Comparison of ENCODE assay signal across 5 mouse cellular contexts in the genomic region with DNA sequence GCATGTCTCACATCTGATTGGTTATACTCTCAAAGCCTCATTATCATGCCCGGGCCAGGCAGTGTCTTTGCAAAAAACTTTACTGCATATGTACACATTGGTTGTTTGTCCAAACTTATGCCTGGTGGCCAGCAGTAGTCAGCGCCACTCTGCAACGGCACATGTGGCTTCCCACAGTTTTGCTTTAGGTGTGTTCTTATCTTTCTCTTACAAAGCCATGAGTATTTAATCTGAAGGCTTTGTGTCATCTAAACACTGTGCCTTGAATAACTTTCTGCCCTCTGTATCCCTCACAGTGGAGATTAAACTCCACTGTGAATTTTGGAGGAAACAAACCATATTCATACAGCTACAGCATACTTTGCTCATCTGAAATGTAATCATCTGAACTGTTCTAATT. TPM values are rescaled to one million over a fixed set of nuclear protein-coding genes. Genes with fewer than 3 reads are reported as not detected.
DNase-seq lines count a peak whose midpoint lies in the region; ATAC-seq and TF ChIP-seq lines count a peak whose summit lies in the region.
"Not testable (repeated sequence)": the region's sequence is repeated elsewhere in the genome, so short reads cannot be mapped to it uniquely, and the experiment has no call there.

No protein-coding gene starts in this region.

- not testable (repeated sequence) for TF ChIP-seq RAD21 in MEL (IDR thresholded peaks at IDR 0.05; ENCODE audit: low read depth, low read length)

- H3K4me1 ChIP-seq in MEL (ENCODE audit: control insufficient read depth in 1 of 2, insufficient read depth in 2 of 2, low read length in 2 of 2); liver, embryonic 14.5 days (replicated peaks; ENCODE audit: control insufficient read depth in 2 of 2, insufficient read depth in 2 of 2, low read length in 1 of 2); liver, embryonic 16.5 days (ENCODE audit: control insufficient read depth, low read depth, low read length): not testable (repeated sequence)
- peaks cover 14% of the 10 kb centered on the region for H3K4me1 ChIP-seq in liver, embryonic 12.5 days

- peak; percentile 63; the same call in 1 of the 2 replicates for ATAC-seq in liver, embryonic 12.5 days
- ATAC-seq in liver, embryonic 14.5 days (ENCODE audit: insufficient read depth), result peak; percentile 57; the same call in 1 of the 2 replicates
- ATAC-seq in liver, embryonic 16.5 days (ENCODE audit: low read depth), result peak; percentile 35; the same call in 1 of the 2 replicates
- ATAC-seq in megakaryocyte-erythroid progenitor cell, adult 5-6 weeks (replicated peaks; ENCODE audit: low FRiP score, low TSS enrichment, poor library complexity, severe bottlenecking), result peak; percentile 94

- not testable (repeated sequence) for TF ChIP-seq EP300 in MEL (IDR thresholded peaks at IDR 0.05; ENCODE audit: low read depth in 1 of 2, low read length in 2 of 2); liver, embryonic 14.5 days (IDR thresholded peaks at IDR 0.05; ENCODE audit: low read depth)

- TF ChIP-seq POLR2A in MEL (IDR thresholded peaks at IDR 0.05; ENCODE audit: control insufficient read depth in 1 of 2, insufficient read depth in 1 of 2, low read depth in 1 of 2, low read length in 2 of 2, poor library complexity in 1 of 2), result not testable (repeated sequence)

- H3K4me2 ChIP-seq in liver, embryonic 12.5 days, result peak overlapping the region; percentile 20
- H3K4me2 ChIP-seq in liver, embryonic 14.5 days (ENCODE audit: low read depth); liver, embryonic 16.5 days (ENCODE audit: low read depth, low read length): not testable (repeated sequence)

- H3K9me3 ChIP-seq in MEL (replicated peaks; ENCODE audit: insufficient read depth, low read length); liver, embryonic 12.5 days (replicated peaks); liver, embryonic 14.5 days (ENCODE audit: control insufficient read depth, low read length); liver, embryonic 16.5 days (replicated peaks; ENCODE audit: control insufficient read depth, low read length): not testable (repeated sequence)

- H3K9ac ChIP-seq in MEL (ENCODE audit: control insufficient read depth, low read depth, low read length, poor library complexity, severe bottlenecking), result peak overlapping the region; percentile 43; the same call in 1 of the 2 replicates
- not testable (repeated sequence) for H3K9ac ChIP-seq in liver, embryonic 12.5 days; liver, embryonic 14.5 days (replicated peaks); liver, embryonic 16.5 days (ENCODE audit: low read depth, low read length)

- H3K4me3 ChIP-seq in MEL (ENCODE audit: control insufficient read depth in 1 of 2, insufficient read depth in 1 of 2, low read depth in 2 of 2, low read length in 2 of 2), result peak overlapping the region in 1 of 2 experiments; percentile 6; a peak in 3 of 4 replicates
- not testable (repeated sequence) for H3K4me3 ChIP-seq in liver, embryonic 12.5 days; liver, embryonic 14.5 days (ENCODE audit: insufficient read depth in 1 of 2, low read depth in 2 of 2, low read length in 2 of 2); liver, embryonic 16.5 days (ENCODE audit: low read depth, low read length)

- DNase-seq in MEL (ENCODE audit: low read depth, low spot score), result peak; percentile 54
- not testable (repeated sequence) for DNase-seq in liver, embryonic 14.5 days (ENCODE audit: low read depth in 3 of 3, low spot score in 3 of 3)

- peak overlapping the region; percentile 45; the same call in 1 of the 2 replicates for H3K27ac ChIP-seq in MEL (ENCODE audit: control insufficient read depth, low read depth, low read length)
- H3K27ac ChIP-seq in liver, embryonic 12.5 days; liver, embryonic 14.5 days; liver, embryonic 16.5 days (ENCODE audit: low read length): not testable (repeated sequence)

- H3K79me2 ChIP-seq in MEL (ENCODE audit: control insufficient read depth, insufficient read depth, low read length, poor library complexity), result peaks cover 21% of the 10 kb centered on the region

- peaks cover 0 to 19% of the 10 kb centered on the region in 2 experiments; a peak in 2 of 4 replicates for H3K36me3 ChIP-seq in MEL (ENCODE audit: control insufficient read depth in 1 of 2, insufficient read depth in 2 of 2, low read length in 2 of 2)
- not testable (repeated sequence) for H3K36me3 ChIP-seq in liver, embryonic 12.5 days; liver, embryonic 14.5 days (replicated peaks; ENCODE audit: control insufficient read depth, insufficient read depth, low read depth); liver, embryonic 16.5 days (ENCODE audit: control insufficient read depth, insufficient read depth)

- WGBS in liver, embryonic 12.5 days (ENCODE audit: insufficient replicate concordance), result 47% methylated on average over 3 of the region's 3 CpGs
- 32% methylated on average over 3 of the region's 3 CpGs for WGBS in liver, embryonic 14.5 days (ENCODE audit: insufficient replicate concordance)
- 33% methylated on average over 3 of the region's 3 CpGs for WGBS in liver, embryonic 16.5 days (ENCODE audit: insufficient replicate concordance)

- H3K27me3 ChIP-seq in MEL (ENCODE audit: control insufficient read depth in 1 of 2, insufficient read depth in 2 of 2, low read length in 2 of 2); liver, embryonic 12.5 days (replicated peaks); liver, embryonic 14.5 days (ENCODE audit: control insufficient read depth, insufficient read depth, low read length); liver, embryonic 16.5 days (ENCODE audit: control insufficient read depth, insufficient read depth, low read depth, low read length): not testable (repeated sequence)

- not testable (repeated sequence) for TF ChIP-seq CTCF in MEL (IDR thresholded peaks at IDR 0.05 in 2 of 3, conservative IDR thresholded peaks at IDR 0.05 in 1 of 3; ENCODE audit: control insufficient read depth in 1 of 3, insufficient read depth in 1 of 3, low read depth in 2 of 3, low read length in 3 of 3, poor library complexity in 1 of 3, severe bottlenecking in 1 of 3); liver, embryonic 14.5 days (IDR thresholded peaks at IDR 0.05; ENCODE audit: low read depth)

TF ChIP-seq in MEL, 35 proteins besides CTCF, POLR2A, EP300 and RAD21:
- TF ChIP-seq MXI1 (IDR thresholded peaks at IDR 0.05; ENCODE audit: low read depth, low read length) (peak; percentile 60), SIN3A (IDR thresholded peaks at IDR 0.05; ENCODE audit: low read length) (0 out of 2 replicates have a peak, but pooled peaks have one; percentile 34), GATA1 (IDR thresholded peaks at IDR 0.05; ENCODE audit: low read depth, low read length) (0 out of 2 replicates have a peak, but pooled peaks have one; percentile 23)

RNA-seq across cellular contexts. Expression of a gene that starts 24.3 kb away (rescaled TPM):
- 37.6 and 39.2 TPM in 2 replicates for total RNA-seq in MEL (2012; rRNA removed)
- 10 to 100 TPM in 1 of 2 experiments, not detected in 1; 36.5 TPM for polyA plus RNA-seq in MEL (2012; ENCODE audit: insufficient read depth in 1 of 2, insufficient read length in 2 of 2, low read depth in 1 of 2, low replicate concordance in 2 of 2, missing spikeins in 1 of 2)
- 31.3 and 31.4 TPM in 2 replicates for polyA plus RNA-seq in liver, embryonic 12.5 days (2016; fragmentation: Nextera tagmentation; extraction: Ambion mirVana)
- 4.1 and 7.3 TPM in 2 replicates for polyA plus RNA-seq in liver, embryonic 14.5 days (2012; rRNA removed)
- 16.6 and 19.2 TPM in 2 replicates for polyA plus RNA-seq in liver, embryonic 14.5 days (2014; fragmentation: Nextera tagmentation; extraction: Ambion mirVana)
- 11.1 and 11.3 TPM in 2 replicates for polyA plus RNA-seq in liver, embryonic 16.5 days (2015; fragmentation: Nextera tagmentation; extraction: Ambion mirVana)
- 36.9 and 45.3 TPM in 2 replicates for total RNA-seq in megakaryocyte-erythroid progenitor cell, adult 5-6 weeks (2014; fragmentation: Nextera tagmentation)
- 45.1 and 94.8 TPM in 2 replicates for total RNA-seq in megakaryocyte-erythroid progenitor cell, adult 5-6 weeks (2017)

RNA-seq across cellular contexts. Expression of a gene that starts 33.7 kb away (rescaled TPM):
- total RNA-seq in MEL (2012; rRNA removed), result 18.6 and 21.0 TPM in 2 replicates
- 10 to 100 TPM in 1 of 2 experiments, not detected in 1; 26.8 TPM for polyA plus RNA-seq in MEL (2012; ENCODE audit: insufficient read depth in 1 of 2, insufficient read length in 2 of 2, low read depth in 1 of 2, low replicate concordance in 2 of 2, missing spikeins in 1 of 2)
- polyA plus RNA-seq in liver, embryonic 12.5 days (2016; fragmentation: Nextera tagmentation; extraction: Ambion mirVana), result 14.8 and 15.7 TPM in 2 replicates
- 10.2 and 15.1 TPM in 2 replicates for polyA plus RNA-seq in liver, embryonic 14.5 days (2012; rRNA removed)
- 13.6 and 14.9 TPM in 2 replicates for polyA plus RNA-seq in liver, embryonic 14.5 days (2014; fragmentation: Nextera tagmentation; extraction: Ambion mirVana)
- polyA plus RNA-seq in liver, embryonic 16.5 days (2015; fragmentation: Nextera tagmentation; extraction: Ambion mirVana), result 11.3 and 11.5 TPM in 2 replicates
- total RNA-seq in megakaryocyte-erythroid progenitor cell, adult 5-6 weeks (2014; fragmentation: Nextera tagmentation), result 25.1 and 29.1 TPM in 2 replicates
- total RNA-seq in megakaryocyte-erythroid progenitor cell, adult 5-6 weeks (2017), result 32.2 and 32.7 TPM in 2 replicates

Comparison
In these comparisons a context has a peak if more than half of its experiments do, and no peak if none do; other contexts are left out.
1. ATAC-seq: peak in every context shown above with its lines; median percentile 94 in megakaryocyte-erythroid progenitor cell, adult 5-6 weeks; 63 in liver, embryonic 12.5 days; 57 in liver, embryonic 14.5 days; 35 in liver, embryonic 16.5 days.